Mouse (Mus musculus): ENCODE results near the gene Pde2a. TPM values are rescaled to one million over a fixed set of nuclear protein-coding genes. Genes with fewer than 3 reads are reported as not detected.

Pde2a gene
- total and polyA plus RNA-seq, 3 experiments, result 0.11 to 0.62 TPM; not detected in 1

- Histone ChIP-seq H3K36me3 (ENCODE audit: control insufficient read depth in 1 of 2, insufficient read depth in 2 of 2, low read length in 2 of 2) (no peaks in the 10 kb centered on the region), H3K27ac (ENCODE audit: control insufficient read depth, low read depth, low read length) (no peak overlapping the region), H3K9me3 (replicated peaks; ENCODE audit: insufficient read depth, low read length) (no peaks in the 10 kb centered on the region), H3K4me1 (ENCODE audit: control insufficient read depth in 1 of 2, insufficient read depth in 2 of 2, low read length in 2 of 2) (no peaks in the 10 kb centered on the region), H3K79me2 (ENCODE audit: control insufficient read depth, insufficient read depth, low read length, poor library complexity) (no peaks in the 10 kb centered on the region), H3K9ac (ENCODE audit: control insufficient read depth, low read depth, low read length, poor library complexity, severe bottlenecking) (no peak overlapping the region), H3K4me3 (ENCODE audit: control insufficient read depth in 1 of 2, insufficient read depth in 1 of 2, low read depth in 2 of 2, low read length in 2 of 2) (no peak overlapping the region), H3K27me3 (ENCODE audit: control insufficient read depth in 1 of 2, insufficient read depth in 2 of 2, low read length in 2 of 2) (peaks cover 0 to 8% of the 10 kb centered on the region in 2 experiments)
- DNase-seq (ENCODE audit: low read depth, low spot score), result no peak
- TF ChIP-seq MAZ (IDR thresholded peaks at IDR 0.05; ENCODE audit: low read depth, low read length) (no peak), SIN3A (IDR thresholded peaks at IDR 0.05; ENCODE audit: low read length) (no peak), MEF2A (IDR thresholded peaks at IDR 0.05; ENCODE audit: extremely low read depth, insufficient replicate concordance, low read depth, low read length, poor library complexity, severe bottlenecking) (no peak), KAT2A (conservative IDR thresholded peaks at IDR 0.05; ENCODE audit: low read depth, low read length) (no peak), CHD2 (IDR thresholded peaks at IDR 0.05; ENCODE audit: low read length) (no peak), ELF1 (IDR thresholded peaks at IDR 0.05; ENCODE audit: low read depth, low read length) (no peak), ZC3H11A (IDR thresholded peaks at IDR 0.05; ENCODE audit: low read depth, low read length) (no peak), HCFC1 (IDR thresholded peaks at IDR 0.05; ENCODE audit: low read depth, low read length) (no peak), USF2 (IDR thresholded peaks at IDR 0.05; ENCODE audit: borderline replicate concordance in 1 of 2, insufficient read depth in 1 of 2, low read depth in 1 of 2, low read length in 2 of 2) (no peak), NELFE (IDR thresholded peaks at IDR 0.05; ENCODE audit: low read depth, low read length) (no peak)
Measured at GRCm38 (mm10) chr7:101483498-101484115, 62.1 kb downstream of the Pde2a start.

DNA sequence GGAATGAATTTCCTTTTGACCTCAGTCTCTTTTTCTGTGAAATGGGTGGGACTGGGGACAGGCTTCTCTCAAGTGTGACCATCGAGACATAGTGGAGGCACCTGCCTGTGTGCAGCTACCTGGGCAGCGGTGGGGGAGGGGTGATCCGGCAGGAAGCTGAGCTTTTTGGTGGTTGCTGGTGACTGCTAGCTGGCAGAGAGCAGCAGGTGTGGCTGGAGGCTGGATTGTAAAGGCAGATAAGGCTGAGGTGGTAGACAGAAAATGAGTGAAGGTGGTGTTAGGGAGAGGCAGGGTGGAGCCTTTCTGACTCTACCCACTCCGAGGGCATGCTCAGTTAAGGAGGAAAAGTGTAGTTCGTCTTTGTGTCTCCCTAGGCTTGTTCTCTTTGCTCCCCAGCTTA lies 65.6 kb downstream of the Pde2a start:
- H3K4me1 ChIP-seq (ENCODE audit: control insufficient read depth in 1 of 2, insufficient read depth in 2 of 2, low read length in 2 of 2), result no peaks in the 10 kb centered on the region
- no peak overlapping the region for H3K9ac ChIP-seq (ENCODE audit: control insufficient read depth, low read depth, low read length, poor library complexity, severe bottlenecking)
- no peaks in the 10 kb centered on the region for H3K79me2 ChIP-seq (ENCODE audit: control insufficient read depth, insufficient read depth, low read length, poor library complexity)
- no peaks in the 10 kb centered on the region for H3K36me3 ChIP-seq (ENCODE audit: control insufficient read depth in 1 of 2, insufficient read depth in 2 of 2, low read length in 2 of 2)
- no peak for DNase-seq (ENCODE audit: low read depth, low spot score)
- H3K27me3 ChIP-seq (ENCODE audit: control insufficient read depth in 1 of 2, insufficient read depth in 2 of 2, low read length in 2 of 2), result peaks cover 0 to 8% of the 10 kb centered on the region in 2 experiments
- H3K4me3 ChIP-seq (ENCODE audit: control insufficient read depth in 1 of 2, insufficient read depth in 1 of 2, low read depth in 2 of 2, low read length in 2 of 2), result no peak overlapping the region
- H3K27ac ChIP-seq (ENCODE audit: control insufficient read depth, low read depth, low read length), result no peak overlapping the region
- no peaks in the 10 kb centered on the region for H3K9me3 ChIP-seq (replicated peaks; ENCODE audit: insufficient read depth, low read length)
- TF ChIP-seq CHD1 (IDR thresholded peaks at IDR 0.05; ENCODE audit: low read depth, low read length), result no peak
- no peak for TF ChIP-seq MAFK (IDR thresholded peaks at IDR 0.05; ENCODE audit: borderline replicate concordance, low read depth, low read length)
- no peak for TF ChIP-seq HCFC1 (IDR thresholded peaks at IDR 0.05; ENCODE audit: low read depth, low read length)

DNA sequence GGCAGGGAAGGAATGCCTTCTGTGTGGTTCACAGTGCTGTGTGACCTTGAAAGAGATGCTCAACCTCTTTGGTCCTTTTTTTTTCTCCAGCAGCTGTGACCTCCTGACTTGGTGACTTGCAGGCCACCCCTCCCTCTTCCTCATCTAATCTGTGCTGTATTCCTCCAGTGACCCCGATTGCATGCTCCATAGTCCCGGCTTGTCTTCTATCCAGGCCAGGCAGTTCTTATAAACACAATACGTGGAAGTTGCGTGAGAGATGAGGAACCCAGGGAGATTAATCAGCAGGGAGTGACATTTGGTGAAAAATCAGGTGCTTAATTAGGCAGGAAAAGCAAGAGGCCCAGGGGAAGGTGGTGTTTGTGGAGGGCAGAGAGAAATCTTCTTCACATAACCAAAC lies 69.5 kb downstream of the Pde2a start:
- Histone ChIP-seq H3K9ac (ENCODE audit: control insufficient read depth, low read depth, low read length, poor library complexity, severe bottlenecking) (no peak overlapping the region), H3K27me3 (ENCODE audit: control insufficient read depth in 1 of 2, insufficient read depth in 2 of 2, low read length in 2 of 2) (peaks cover 5% of the 10 kb centered on the region in 2 experiments; a peak in 3 of 4 replicates), H3K9me3 (replicated peaks; ENCODE audit: insufficient read depth, low read length) (no peaks in the 10 kb centered on the region), H3K27ac (ENCODE audit: control insufficient read depth, low read depth, low read length) (no peak overlapping the region), H3K4me1 (ENCODE audit: control insufficient read depth in 1 of 2, insufficient read depth in 2 of 2, low read length in 2 of 2) (no peaks in the 10 kb centered on the region), H3K79me2 (ENCODE audit: control insufficient read depth, insufficient read depth, low read length, poor library complexity) (no peaks in the 10 kb centered on the region), H3K36me3 (ENCODE audit: control insufficient read depth in 1 of 2, insufficient read depth in 2 of 2, low read length in 2 of 2) (no peaks in the 10 kb centered on the region), H3K4me3 (ENCODE audit: control insufficient read depth in 1 of 2, insufficient read depth in 1 of 2, low read depth in 2 of 2, low read length in 2 of 2) (no peak overlapping the region)
- TF ChIP-seq ZNF384 (IDR thresholded peaks at IDR 0.05; ENCODE audit: low read depth, low read length), result no peak
- TF ChIP-seq GABPA (IDR thresholded peaks at IDR 0.05; ENCODE audit: low read depth, low read length), result no peak
- TF ChIP-seq ZMIZ1 (IDR thresholded peaks at IDR 0.05; ENCODE audit: low read depth, low read length), result no peak
- TF ChIP-seq JUND (IDR thresholded peaks at IDR 0.05; ENCODE audit: low read depth, low read length), result no peak
- no peak for TF ChIP-seq POLR2AphosphoS5 (IDR thresholded peaks at IDR 0.05; ENCODE audit: borderline replicate concordance, low read depth, low read length)
- no peak for TF ChIP-seq MEF2A (IDR thresholded peaks at IDR 0.05; ENCODE audit: extremely low read depth, insufficient replicate concordance, low read depth, low read length, poor library complexity, severe bottlenecking)
- no peak for TF ChIP-seq USF2 (IDR thresholded peaks at IDR 0.05; ENCODE audit: borderline replicate concordance in 1 of 2, insufficient read depth in 1 of 2, low read depth in 1 of 2, low read length in 2 of 2)
- TF ChIP-seq MYC (IDR thresholded peaks at IDR 0.05; ENCODE audit: low read depth, low read length), result no peak
- no peak for TF ChIP-seq MAX (IDR thresholded peaks at IDR 0.05; ENCODE audit: low read length)
- TF ChIP-seq POLR2AphosphoS2 (IDR thresholded peaks at IDR 0.05; ENCODE audit: low read length), result no peak
- TF ChIP-seq SIN3A (IDR thresholded peaks at IDR 0.05; ENCODE audit: low read length), result no peak
- TF ChIP-seq UBTF (IDR thresholded peaks at IDR 0.05; ENCODE audit: borderline replicate concordance, insufficient read depth, low read depth, low read length), result no peak
- TF ChIP-seq MYB (IDR thresholded peaks at IDR 0.05; ENCODE audit: low read depth, low read length), result no peak
- DNase-seq (ENCODE audit: low read depth, low spot score), result no peak

Measured in MEL (cell line).